Mouse (Mus musculus) thymus, postnatal 14 days (tissue): ENCODE data around the gene Ros1.

ENCODE experiments used
- DNase-seq: peaks from one replicate; pipeline ENCODE4 v3.0.0; 2021

Ros1 gene

GRCm38 (mm10) chr10:52133354-52134074 is 61.5 kb downstream of the Ros1 start:
- DNase-seq, result no peak

GRCm38 (mm10) chr10:52130762-52131161 is 64.3 kb downstream of the Ros1 start:
- DNase-seq, result no peak

GRCm38 (mm10) chr10:52128874-52129412 is 66.1 kb downstream of the Ros1 start:
- no peak for DNase-seq

- peak; percentile 3 for DNase-seq
Observed at GRCm38 (mm10) chr10:52106164-52106757, 88.8 kb downstream of the Ros1 start.

- DNase-seq, result no peak
Observed at GRCm38 (mm10) chr10:52101273-52101672, 93.8 kb downstream of the Ros1 start.

- DNase-seq, result no peak
Observed at GRCm38 (mm10) chr10:52092181-52092580, 102.9 kb downstream of the Ros1 start.

- no peak for DNase-seq
Observed at GRCm38 (mm10) chr10:52086681-52087080, 108.4 kb downstream of the Ros1 start.

GRCm38 (mm10) chr10:52072482-52072881 is 122.6 kb downstream of the Ros1 start:
- peak; percentile 3 for DNase-seq

GRCm38 (mm10) chr10:52048287-52048686 is 146.8 kb downstream of the Ros1 start:
- DNase-seq, result no peak

GRCm38 (mm10) chr10:52043086-52043485 is 152.0 kb downstream of the Ros1 start:
- DNase-seq, result no peak

GRCm38 (mm10) chr10:52039392-52039791 is 155.7 kb downstream of the Ros1 start:
- DNase-seq, result no peak

GRCm38 (mm10) chr10:52033729-52034128 is 161.3 kb downstream of the Ros1 start:
- no peak for DNase-seq

- no peak for DNase-seq
Observed at GRCm38 (mm10) chr10:52029421-52030080, 165.5 kb downstream of the Ros1 start.

GRCm38 (mm10) chr10:52028561-52029370 is 166.3 kb downstream of the Ros1 start:
- DNase-seq, result no peak

- no peak for DNase-seq
Observed at GRCm38 (mm10) chr10:52027161-52028035, 167.6 kb downstream of the Ros1 start.

- DNase-seq, result no peak
Observed at GRCm38 (mm10) chr10:52025821-52026220, 169.2 kb downstream of the Ros1 start.

GRCm38 (mm10) chr10:52025291-52025690 is 169.8 kb downstream of the Ros1 start:
- DNase-seq, result no peak

GRCm38 (mm10) chr10:52024053-52024410 is 171.0 kb downstream of the Ros1 start:
- DNase-seq, result no peak

GRCm38 (mm10) chr10:52023213-52024052 is 171.6 kb downstream of the Ros1 start:
- no peak for DNase-seq

- DNase-seq, result no peak
Observed at GRCm38 (mm10) chr10:52022413-52023212, 172.4 kb downstream of the Ros1 start, which contains the start of gene Vgll2. Gene Vgll2, plus strand, starts transcription at chr10:52022502.
